Mouse (Mus musculus): ENCODE data around the gene Ighmbp2. TPM values are rescaled to one million over a fixed set of nuclear protein-coding genes. Genes with fewer than 3 reads are reported as not detected.

Ighmbp2 gene
- polyA plus RNA-seq, 1 experiment, result 6.3 TPM

GRCm38 (mm10) chr19:3275744-3276365, 7.0 kb downstream of the Ighmbp2 start:
- H3ac ChIP-seq (ENCODE audit: control insufficient read depth, insufficient read length), result no peak overlapping the region
- H3K4me3 ChIP-seq, result no peak overlapping the region
- no peak for TF ChIP-seq MYOG (IDR thresholded peaks at IDR 0.05; ENCODE audit: control insufficient read depth in 1 of 3, insufficient read depth in 1 of 3, insufficient read length in 2 of 3, low read depth in 2 of 3)
- TF ChIP-seq SRF (IDR thresholded peaks at IDR 0.05; ENCODE audit: control insufficient read depth, insufficient read length, low read depth), result no peak
- TF ChIP-seq TCF3 (IDR thresholded peaks at IDR 0.05; ENCODE audit: insufficient read length, low read depth), result no peak
- no peak for TF ChIP-seq MYOD1 (IDR thresholded peaks at IDR 0.05; ENCODE audit: control insufficient read depth in 1 of 3, insufficient read length in 2 of 3, low read depth in 2 of 3)
- TF ChIP-seq POLR2AphosphoS2 (IDR thresholded peaks at IDR 0.05; ENCODE audit: insufficient read length, low read depth), result no peak
- TF ChIP-seq REST (IDR thresholded peaks at IDR 0.05; ENCODE audit: insufficient read depth, insufficient read length), result no peak
- TF ChIP-seq MAX (IDR thresholded peaks at IDR 0.05; ENCODE audit: low read depth), result no peak
- TF ChIP-seq CEBPB (IDR thresholded peaks at IDR 0.05; ENCODE audit: insufficient read depth, poor library complexity, severe bottlenecking), result no peak
- TF ChIP-seq POLR2A (IDR thresholded peaks at IDR 0.05; ENCODE audit: insufficient read length, low read depth), result no peak
- no peak for TF ChIP-seq TCF12 (IDR thresholded peaks at IDR 0.05; ENCODE audit: insufficient read depth, poor library complexity, severe bottlenecking)
- TF ChIP-seq E2F4 (IDR thresholded peaks at IDR 0.05; ENCODE audit: insufficient read depth), result no peak
- no peak for TF ChIP-seq USF1 (IDR thresholded peaks at IDR 0.05; ENCODE audit: low read depth)
- H3K36me3 ChIP-seq (ENCODE audit: control insufficient read depth, insufficient read depth), result peaks cover 6% of the 10 kb centered on the region
- no peaks in the 10 kb centered on the region for H3K79me2 ChIP-seq (ENCODE audit: control insufficient read depth, insufficient read depth)
- no peak overlapping the region for H3K4me2 ChIP-seq (ENCODE audit: low read depth)
- H3K27me3 ChIP-seq (ENCODE audit: control insufficient read depth, insufficient read depth, insufficient read length), result no peaks in the 10 kb centered on the region

GRCm38 (mm10) chr19:3273331-3273730, 9.5 kb downstream of the Ighmbp2 start:
- TF ChIP-seq SRF (IDR thresholded peaks at IDR 0.05; ENCODE audit: control insufficient read depth, insufficient read length, low read depth), result no peak
- no peak for TF ChIP-seq MYOG (IDR thresholded peaks at IDR 0.05; ENCODE audit: control insufficient read depth in 1 of 3, insufficient read depth in 1 of 3, insufficient read length in 2 of 3, low read depth in 2 of 3)
- no peak for TF ChIP-seq CEBPB (IDR thresholded peaks at IDR 0.05; ENCODE audit: insufficient read depth, poor library complexity, severe bottlenecking)
- no peak for TF ChIP-seq TCF12 (IDR thresholded peaks at IDR 0.05; ENCODE audit: insufficient read depth, poor library complexity, severe bottlenecking)
- TF ChIP-seq MAX (IDR thresholded peaks at IDR 0.05; ENCODE audit: low read depth), result no peak
- TF ChIP-seq MYOD1 (IDR thresholded peaks at IDR 0.05; ENCODE audit: control insufficient read depth in 1 of 3, insufficient read length in 2 of 3, low read depth in 2 of 3), result no peak
- TF ChIP-seq REST (IDR thresholded peaks at IDR 0.05; ENCODE audit: insufficient read depth, insufficient read length), result no peak
- no peak for TF ChIP-seq E2F4 (IDR thresholded peaks at IDR 0.05; ENCODE audit: insufficient read depth)
- no peak for TF ChIP-seq TCF3 (IDR thresholded peaks at IDR 0.05; ENCODE audit: insufficient read length, low read depth)
- no peak for TF ChIP-seq POLR2A (IDR thresholded peaks at IDR 0.05; ENCODE audit: insufficient read length, low read depth)
- TF ChIP-seq POLR2AphosphoS2 (IDR thresholded peaks at IDR 0.05; ENCODE audit: insufficient read length, low read depth), result no peak
- no peaks in the 10 kb centered on the region for H3K27me3 ChIP-seq (ENCODE audit: control insufficient read depth, insufficient read depth, insufficient read length)
- H3ac ChIP-seq (ENCODE audit: control insufficient read depth, insufficient read length), result no peak overlapping the region
- H3K4me2 ChIP-seq (ENCODE audit: low read depth), result no peak overlapping the region
- peaks cover 6% of the 10 kb centered on the region for H3K36me3 ChIP-seq (ENCODE audit: control insufficient read depth, insufficient read depth)
- no peak overlapping the region for H3K4me3 ChIP-seq
- no peaks in the 10 kb centered on the region for H3K79me2 ChIP-seq (ENCODE audit: control insufficient read depth, insufficient read depth)

GRCm38 (mm10) chr19:3271366-3271765, 11.5 kb downstream of the Ighmbp2 start:
- Histone ChIP-seq H3K4me3 (no peak overlapping the region), H3K36me3 (ENCODE audit: control insufficient read depth, insufficient read depth) (peaks cover 10% of the 10 kb centered on the region), H3ac (ENCODE audit: control insufficient read depth, insufficient read length) (no peak overlapping the region), H3K79me2 (ENCODE audit: control insufficient read depth, insufficient read depth) (no peaks in the 10 kb centered on the region), H3K4me2 (ENCODE audit: low read depth) (no peak overlapping the region), H3K27me3 (ENCODE audit: control insufficient read depth, insufficient read depth, insufficient read length) (no peaks in the 10 kb centered on the region)
- TF ChIP-seq MYOG (IDR thresholded peaks at IDR 0.05; ENCODE audit: control insufficient read depth in 1 of 3, insufficient read depth in 1 of 3, insufficient read length in 2 of 3, low read depth in 2 of 3), result no peak
- TF ChIP-seq POLR2A (IDR thresholded peaks at IDR 0.05; ENCODE audit: insufficient read length, low read depth), result no peak
- no peak for TF ChIP-seq SRF (IDR thresholded peaks at IDR 0.05; ENCODE audit: control insufficient read depth, insufficient read length, low read depth)
- TF ChIP-seq REST (IDR thresholded peaks at IDR 0.05; ENCODE audit: insufficient read depth, insufficient read length), result no peak
- no peak for TF ChIP-seq POLR2AphosphoS2 (IDR thresholded peaks at IDR 0.05; ENCODE audit: insufficient read length, low read depth)
- no peak for TF ChIP-seq TCF3 (IDR thresholded peaks at IDR 0.05; ENCODE audit: insufficient read length, low read depth)
- TF ChIP-seq E2F4 (IDR thresholded peaks at IDR 0.05; ENCODE audit: insufficient read depth), result no peak
- TF ChIP-seq TCF12 (IDR thresholded peaks at IDR 0.05; ENCODE audit: insufficient read depth, poor library complexity, severe bottlenecking), result no peak
- TF ChIP-seq CEBPB (IDR thresholded peaks at IDR 0.05; ENCODE audit: insufficient read depth, poor library complexity, severe bottlenecking), result no peak

GRCm38 (mm10) chr19:3269803-3270202, 13.0 kb downstream of the Ighmbp2 start:
- Histone ChIP-seq H3ac (ENCODE audit: control insufficient read depth, insufficient read length) (no peak overlapping the region), H3K4me2 (ENCODE audit: low read depth) (no peak overlapping the region), H3K79me2 (ENCODE audit: control insufficient read depth, insufficient read depth) (no peaks in the 10 kb centered on the region), H3K36me3 (ENCODE audit: control insufficient read depth, insufficient read depth) (peaks cover 10% of the 10 kb centered on the region), H3K4me3 (no peak overlapping the region), H3K27me3 (ENCODE audit: control insufficient read depth, insufficient read depth, insufficient read length) (no peaks in the 10 kb centered on the region)
- TF ChIP-seq MYOG (IDR thresholded peaks at IDR 0.05; ENCODE audit: control insufficient read depth in 1 of 3, insufficient read depth in 1 of 3, insufficient read length in 2 of 3, low read depth in 2 of 3) (no peak), MYOD1 (IDR thresholded peaks at IDR 0.05; ENCODE audit: control insufficient read depth in 1 of 3, insufficient read length in 2 of 3, low read depth in 2 of 3) (no peak), TCF3 (IDR thresholded peaks at IDR 0.05; ENCODE audit: insufficient read length, low read depth) (no peak), CEBPB (IDR thresholded peaks at IDR 0.05; ENCODE audit: insufficient read depth, poor library complexity, severe bottlenecking) (no peak), SRF (IDR thresholded peaks at IDR 0.05; ENCODE audit: control insufficient read depth, insufficient read length, low read depth) (no peak), TCF12 (IDR thresholded peaks at IDR 0.05; ENCODE audit: insufficient read depth, poor library complexity, severe bottlenecking) (no peak), POLR2AphosphoS2 (IDR thresholded peaks at IDR 0.05; ENCODE audit: insufficient read length, low read depth) (no peak), POLR2A (IDR thresholded peaks at IDR 0.05; ENCODE audit: insufficient read length, low read depth) (no peak), USF1 (IDR thresholded peaks at IDR 0.05; ENCODE audit: low read depth) (no peak), E2F4 (IDR thresholded peaks at IDR 0.05; ENCODE audit: insufficient read depth) (no peak), REST (IDR thresholded peaks at IDR 0.05; ENCODE audit: insufficient read depth, insufficient read length) (no peak), MAX (IDR thresholded peaks at IDR 0.05; ENCODE audit: low read depth) (no peak)

Measured in myocyte (in vitro differentiated cells).